Mouse (Mus musculus): ENCODE results near the gene Aqp11.

Aqp11 gene

DNA sequence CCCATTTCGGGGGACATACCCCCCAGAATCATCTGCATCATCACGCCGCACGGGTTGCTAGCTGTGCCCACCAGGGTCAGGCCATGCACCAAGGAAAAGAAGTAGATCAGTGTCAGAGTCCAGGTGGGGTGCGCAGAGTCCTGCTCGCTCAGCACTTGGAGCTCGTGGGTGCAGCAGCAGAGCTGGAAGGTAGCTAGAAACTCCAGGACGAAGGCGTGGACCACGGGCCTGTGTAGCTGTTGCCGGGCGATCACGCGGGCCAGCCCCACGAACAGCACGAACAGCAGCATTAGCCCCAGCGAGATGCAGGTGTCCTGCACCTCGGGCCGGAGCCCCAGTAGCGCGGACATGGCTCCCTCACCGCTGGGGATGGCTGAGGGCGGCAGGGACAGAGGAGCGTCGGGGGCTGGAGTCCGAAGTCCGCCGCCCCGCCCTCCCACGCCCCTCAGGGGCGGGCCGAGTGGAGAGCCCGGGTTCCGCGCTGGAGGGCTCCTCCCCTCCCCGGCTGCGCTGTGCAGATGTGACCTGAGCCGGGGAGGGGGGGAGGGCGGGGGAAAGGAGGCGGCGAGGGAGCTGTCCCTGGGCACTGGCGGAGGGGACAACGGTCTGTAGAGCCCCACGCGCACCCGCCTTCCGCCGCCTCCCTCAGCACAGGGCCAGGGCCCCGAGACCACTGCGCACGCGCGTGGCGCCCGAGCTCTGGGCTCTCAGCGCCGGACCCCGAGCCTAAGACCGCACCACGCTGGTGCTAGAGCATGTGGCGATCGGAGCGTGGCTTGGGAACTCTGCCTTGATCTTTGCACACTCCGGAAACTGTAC is at the start of gene Aqp11:
Gene Aqp11 (minus strand): TSS at position 652 of the 819 bp plus-strand sequence.
- peak; percentile 69 for DNase-seq (ENCODE audit: low read depth, low spot score)

DNA sequence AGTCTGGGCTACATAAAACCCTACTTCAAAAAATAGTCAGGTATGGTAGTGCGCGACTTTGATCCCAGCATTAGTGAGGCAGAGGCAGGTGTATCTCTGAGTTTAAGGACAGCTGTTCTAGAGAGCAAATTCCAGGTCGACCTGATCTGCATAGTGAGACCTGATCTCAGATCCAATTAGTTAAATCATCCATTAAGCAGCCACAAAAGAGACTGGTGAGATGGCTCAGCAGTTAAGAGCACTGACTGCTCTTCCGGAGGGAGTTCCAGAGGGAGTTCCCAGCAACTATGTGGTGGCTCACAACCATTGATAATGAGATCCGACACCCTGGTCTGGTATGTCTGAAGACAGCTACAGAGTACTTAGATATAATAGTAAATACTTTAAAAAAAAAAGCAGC is 45.4 kb upstream of the Aqp11 start:
- DNase-seq (ENCODE audit: low read depth, low spot score) = no peak

DNA sequence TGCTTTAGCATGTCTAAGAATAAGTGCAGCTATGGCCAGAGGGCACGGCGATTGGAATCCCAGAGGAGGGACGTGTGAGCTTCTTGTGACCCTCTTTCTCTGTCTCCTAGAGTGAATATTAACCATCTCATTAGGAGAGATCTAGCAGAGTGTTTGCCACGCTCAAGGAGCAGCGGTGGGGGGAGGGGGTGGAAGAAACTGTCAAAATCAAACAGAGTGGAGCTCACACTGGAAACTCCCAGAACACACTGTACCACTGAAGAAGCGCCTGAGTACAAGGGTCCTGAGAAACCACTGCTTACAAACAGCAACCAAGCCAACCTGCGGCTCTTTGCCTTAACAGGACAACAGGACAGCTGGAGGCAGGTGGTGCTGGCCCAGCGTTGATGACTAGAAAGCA is 43.4 kb upstream of the Aqp11 start:
- no peak for DNase-seq (ENCODE audit: low read depth, low spot score)

DNA sequence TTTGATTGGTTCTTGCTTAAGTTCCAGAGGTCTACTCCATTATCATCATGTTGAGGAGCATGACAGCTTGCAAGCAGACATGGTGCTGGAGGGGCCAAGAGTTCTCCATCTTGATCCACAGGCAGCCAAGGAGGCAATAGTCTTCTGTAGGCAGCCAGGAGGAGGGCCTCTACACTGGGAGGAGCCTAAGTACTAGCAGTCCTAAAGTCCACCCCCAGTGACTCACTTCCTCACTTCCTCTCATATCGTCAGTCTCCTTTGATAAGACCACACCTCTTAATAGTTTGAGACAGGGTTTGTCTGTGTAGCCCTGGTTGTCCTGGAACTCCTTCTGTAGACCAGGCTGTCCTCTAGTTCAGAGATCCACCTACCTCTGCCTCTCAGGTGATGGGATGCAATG is 42.7 kb upstream of the Aqp11 start:
- DNase-seq (ENCODE audit: low read depth, low spot score) = no peak

DNA sequence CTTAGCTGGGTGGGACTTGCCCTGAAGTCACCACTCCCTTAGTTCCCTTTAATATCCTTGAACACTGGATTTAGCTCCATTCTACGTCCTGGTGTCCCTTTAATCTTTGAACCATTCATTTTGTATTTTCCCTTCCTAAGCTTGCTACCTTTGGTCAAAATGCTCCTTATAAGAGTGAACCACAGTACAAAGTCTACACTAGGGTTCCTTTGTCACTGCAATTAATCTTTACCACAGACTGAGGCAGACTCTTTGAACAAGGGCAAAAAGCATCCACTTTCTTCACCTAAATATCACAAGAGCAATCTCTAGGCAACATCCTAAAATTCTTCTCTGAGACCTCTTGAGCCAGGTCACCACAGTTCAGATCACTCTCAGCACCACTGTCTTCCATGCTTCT is 42.1 kb upstream of the Aqp11 start:
- no peak for DNase-seq (ENCODE audit: low read depth, low spot score)

DNA sequence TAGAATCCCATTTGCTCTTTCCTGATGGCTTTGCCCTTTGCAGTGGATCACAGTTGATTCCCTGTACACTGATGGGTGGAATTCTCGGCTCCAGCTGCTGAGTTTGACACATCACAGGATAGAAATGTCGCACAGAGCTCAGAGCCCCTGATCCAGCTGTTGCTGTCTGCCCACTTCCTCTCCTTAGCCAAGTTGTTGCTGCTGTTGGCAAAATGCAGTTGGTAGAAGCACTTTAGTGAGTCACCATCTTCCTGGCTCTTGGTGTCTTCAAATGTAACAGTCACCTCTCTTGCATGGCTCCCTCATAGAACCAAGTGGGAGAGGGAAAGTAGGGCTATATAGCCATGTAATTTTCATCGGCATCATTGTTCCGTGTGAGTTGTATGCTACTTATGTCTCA is 39.1 kb upstream of the Aqp11 start:
- no peak for DNase-seq (ENCODE audit: low read depth, low spot score)

DNA sequence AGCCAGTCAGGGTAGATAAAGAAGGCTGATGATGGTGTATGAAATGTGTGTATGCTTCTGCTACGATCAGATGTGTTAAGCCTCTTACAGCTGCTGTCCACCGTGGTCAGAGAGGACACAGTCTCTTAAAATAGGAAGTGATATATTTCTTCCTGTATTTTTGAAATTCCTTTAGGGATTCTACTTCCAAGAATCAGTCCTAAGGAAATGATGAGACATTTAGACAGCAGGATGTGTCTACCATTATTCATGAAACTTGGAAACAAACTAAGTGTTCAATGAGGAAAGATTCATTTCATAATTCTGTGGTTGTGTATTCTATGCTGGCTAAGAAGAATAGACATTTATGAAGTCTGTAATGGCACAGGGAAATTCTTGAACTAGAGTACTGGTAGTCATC is 37.8 kb upstream of the Aqp11 start:
- no peak for DNase-seq (ENCODE audit: low read depth, low spot score)

DNA sequence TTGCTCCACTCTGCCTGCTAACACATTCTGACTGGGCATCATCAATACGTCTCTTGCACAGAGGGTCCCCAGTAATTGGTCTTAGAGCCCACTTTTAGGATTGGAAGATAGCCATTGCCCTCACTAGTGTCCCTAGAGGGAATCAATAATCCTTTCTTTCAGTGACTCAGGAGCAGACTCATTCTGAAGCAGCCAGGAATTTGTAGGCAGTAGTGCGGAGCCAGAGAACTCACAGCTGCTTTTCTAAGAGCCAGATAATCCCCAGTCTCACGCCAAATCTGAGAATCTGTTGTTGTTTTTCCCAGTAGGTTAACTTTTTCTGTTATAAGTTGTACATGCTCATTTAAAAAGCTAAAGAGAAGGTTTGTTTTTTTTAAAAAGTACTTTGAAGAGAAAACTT is 37.3 kb upstream of the Aqp11 start:
- DNase-seq (ENCODE audit: low read depth, low spot score) = no peak

DNA sequence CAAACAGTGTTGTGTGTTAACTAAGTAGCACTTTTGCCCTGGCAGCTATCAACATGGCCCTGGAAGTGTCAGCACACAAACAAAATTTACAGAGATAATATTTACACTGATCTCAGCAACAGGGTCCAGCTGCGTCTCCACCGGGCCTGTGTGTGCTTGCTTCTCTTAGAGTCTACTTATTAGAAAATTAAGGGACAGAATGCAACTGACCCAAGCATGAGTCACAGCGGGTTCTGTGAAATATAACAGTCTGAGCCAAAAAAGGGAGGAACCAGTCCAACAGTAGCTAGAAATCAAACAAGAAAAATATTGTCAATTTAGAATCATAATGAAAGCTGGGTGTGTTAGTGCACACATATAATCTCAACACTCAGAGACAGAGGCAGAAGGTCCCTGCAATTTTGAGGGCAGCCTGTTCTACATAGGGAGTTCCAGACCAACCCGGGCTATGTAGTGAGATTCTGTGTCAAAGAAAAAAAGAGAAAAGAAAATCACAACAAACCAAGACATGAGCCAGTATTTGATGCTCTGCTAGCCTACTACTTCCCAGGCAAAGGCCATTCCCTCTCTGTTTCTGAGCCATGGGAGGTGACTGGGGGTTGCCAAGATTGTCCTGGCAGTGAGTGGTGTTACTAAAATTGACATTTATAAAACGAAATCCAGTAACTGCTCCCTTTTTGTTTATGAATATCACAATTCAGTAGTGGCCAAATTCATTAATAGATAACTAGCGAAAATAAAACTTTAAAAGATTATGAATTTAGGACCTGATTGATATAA is 32.9 kb upstream of the Aqp11 start:
- DNase-seq (ENCODE audit: low read depth, low spot score) = no peak

DNA sequence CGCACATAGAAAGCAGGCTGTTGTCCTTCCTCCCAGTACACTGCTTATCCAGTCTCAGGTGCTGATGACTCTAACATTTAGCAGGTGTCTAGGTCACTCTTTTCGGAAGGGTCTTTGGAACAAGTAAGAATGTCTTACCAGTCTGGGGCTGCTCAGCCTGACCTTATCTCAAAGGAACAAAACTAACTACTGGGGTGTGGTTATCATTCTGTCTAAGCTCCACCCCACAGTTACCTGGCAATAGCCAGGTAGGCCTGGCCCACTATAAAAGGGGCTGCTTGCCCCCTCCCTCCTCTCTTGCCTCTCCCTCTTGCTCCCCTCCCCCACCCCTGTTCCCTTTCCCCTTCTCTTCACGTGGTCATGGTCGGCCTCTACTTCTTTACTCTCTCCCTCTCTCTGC is 30.9 kb upstream of the Aqp11 start:
- no peak for DNase-seq (ENCODE audit: low read depth, low spot score)

DNA sequence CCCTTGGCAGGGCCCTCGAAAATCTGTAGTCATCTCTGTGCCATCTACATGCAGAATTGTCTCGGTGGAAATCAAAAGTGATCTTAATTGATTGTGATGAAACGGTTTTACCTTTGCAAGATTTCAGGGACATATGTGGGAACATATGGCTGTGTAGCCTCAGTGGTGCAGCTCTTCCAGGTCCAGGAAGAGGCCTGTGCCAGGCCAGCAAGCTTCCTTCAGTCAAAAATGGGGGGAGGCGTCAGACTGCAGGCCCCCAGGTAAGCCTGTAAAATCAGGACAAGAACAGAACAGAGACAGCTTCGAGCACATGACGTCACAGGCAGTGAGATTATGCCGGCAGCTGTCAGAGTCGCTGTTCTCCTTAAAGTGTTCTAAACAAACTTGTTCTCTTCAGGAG is 29.8 kb upstream of the Aqp11 start:
- no peak for DNase-seq (ENCODE audit: low read depth, low spot score)

DNA sequence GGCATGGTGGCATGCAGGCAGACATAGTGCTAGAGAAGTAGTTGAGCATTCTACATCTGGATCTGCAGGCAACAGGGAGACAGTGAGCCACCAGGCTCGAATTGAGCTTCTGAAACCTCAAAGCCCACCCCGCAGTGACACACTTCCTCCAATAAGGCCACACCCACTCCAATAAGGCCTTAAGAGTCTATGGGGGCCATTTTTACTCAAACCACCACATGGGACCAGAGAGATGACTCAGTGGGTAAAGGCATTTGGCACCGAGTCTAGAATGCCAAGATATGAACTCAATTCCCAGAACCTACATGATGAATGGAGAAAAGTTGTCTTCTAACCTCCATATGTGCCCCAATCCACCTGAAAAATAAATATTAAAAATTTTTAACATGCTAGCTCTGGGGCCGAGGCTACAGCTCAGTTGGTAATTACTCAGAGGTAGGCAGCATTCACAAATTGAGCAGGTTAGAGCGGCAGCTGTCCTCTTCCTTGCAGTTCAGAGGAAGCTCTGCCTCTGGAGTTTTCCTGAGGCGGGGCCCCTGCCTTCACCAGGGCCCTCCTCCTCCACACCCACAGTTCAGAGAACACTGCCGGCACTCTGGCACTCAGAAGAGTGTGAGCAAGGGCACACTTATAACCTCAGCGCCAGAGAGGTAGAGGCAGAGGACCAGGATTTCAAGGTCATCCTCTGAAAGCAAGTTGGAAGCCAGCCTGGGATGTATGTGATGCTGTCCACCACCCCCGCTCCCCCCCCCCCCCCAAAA is 28.5 kb upstream of the Aqp11 start:
- no peak for DNase-seq (ENCODE audit: low read depth, low spot score)

DNA sequence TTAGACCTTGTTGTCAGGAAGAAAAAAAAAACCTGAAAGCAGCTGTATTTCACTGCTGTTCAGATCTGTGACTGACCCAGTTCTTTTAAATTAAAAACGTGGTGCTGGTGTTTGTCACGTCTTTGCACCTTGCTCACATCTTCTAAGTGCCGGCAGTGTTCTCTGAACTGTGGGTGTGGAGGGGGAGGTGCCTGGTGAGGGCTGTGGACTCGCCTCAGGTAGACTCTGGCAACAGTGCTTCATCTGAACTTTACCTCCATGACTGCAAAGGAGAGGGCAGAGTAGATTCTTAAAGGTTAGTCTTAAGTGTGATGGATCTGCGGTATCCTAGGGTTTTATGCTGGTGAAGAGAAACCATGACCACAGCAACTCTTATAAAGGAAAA is 27.9 kb upstream of the Aqp11 start:
- DNase-seq (ENCODE audit: low read depth, low spot score) = no peak

DNA sequence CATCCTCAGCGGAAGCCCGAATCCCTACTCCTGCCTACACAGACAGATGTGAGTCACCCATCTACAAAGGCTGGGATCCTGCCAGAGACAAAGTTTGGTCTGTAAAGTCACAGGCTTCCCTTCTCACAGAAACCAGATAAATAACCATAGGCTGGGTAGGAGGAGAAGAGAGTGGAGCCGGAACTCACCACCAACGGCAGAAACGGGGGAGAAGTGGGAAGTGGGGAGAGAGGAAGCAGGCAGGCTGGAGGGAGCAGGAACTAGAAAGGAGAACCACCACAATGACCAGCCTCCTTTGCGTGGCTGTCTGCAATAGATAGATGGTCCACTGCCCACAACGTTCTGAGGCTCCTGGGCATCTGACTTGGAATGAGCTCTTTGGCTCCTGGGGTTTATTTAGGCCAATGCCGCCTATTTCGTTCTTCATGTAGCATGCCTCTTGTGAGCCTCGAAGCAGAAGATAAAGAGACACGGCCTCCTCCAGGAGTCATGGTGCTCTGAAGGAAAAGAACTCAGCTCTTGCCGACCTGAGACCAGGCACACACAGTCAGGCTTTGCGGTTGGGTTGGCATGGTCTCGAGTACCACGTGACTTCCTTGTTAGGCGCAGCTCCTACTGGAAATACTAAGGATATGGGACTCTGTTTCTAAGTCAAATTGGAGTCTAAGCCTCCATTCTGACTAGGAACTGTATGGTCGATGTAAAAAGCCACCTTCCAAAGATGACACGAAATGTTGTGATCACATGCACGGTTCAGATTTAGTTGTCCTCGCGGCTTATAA is 27.3 kb upstream of the Aqp11 start:
- no peak for DNase-seq (ENCODE audit: low read depth, low spot score)

DNA sequence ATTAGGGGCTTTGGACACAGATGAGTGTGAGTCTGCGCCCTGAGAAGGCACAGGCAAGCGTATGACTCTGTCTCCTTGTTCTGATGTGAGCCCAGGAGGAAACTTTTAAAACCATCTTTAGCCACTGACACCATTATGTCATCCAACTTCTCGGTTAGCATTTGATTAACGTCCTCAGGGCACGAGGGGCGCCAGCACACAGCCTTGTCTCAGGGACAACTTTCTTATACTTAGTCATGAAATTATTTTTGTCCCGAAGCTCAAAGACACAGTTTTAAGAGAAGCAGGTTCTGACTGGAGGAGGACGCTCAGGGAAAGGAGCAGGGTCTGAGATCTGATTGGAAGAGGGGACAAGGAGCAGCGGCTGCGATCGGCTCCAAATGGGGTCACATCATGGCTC is 26.5 kb upstream of the Aqp11 start:
- DNase-seq (ENCODE audit: low read depth, low spot score) = no peak

DNA sequence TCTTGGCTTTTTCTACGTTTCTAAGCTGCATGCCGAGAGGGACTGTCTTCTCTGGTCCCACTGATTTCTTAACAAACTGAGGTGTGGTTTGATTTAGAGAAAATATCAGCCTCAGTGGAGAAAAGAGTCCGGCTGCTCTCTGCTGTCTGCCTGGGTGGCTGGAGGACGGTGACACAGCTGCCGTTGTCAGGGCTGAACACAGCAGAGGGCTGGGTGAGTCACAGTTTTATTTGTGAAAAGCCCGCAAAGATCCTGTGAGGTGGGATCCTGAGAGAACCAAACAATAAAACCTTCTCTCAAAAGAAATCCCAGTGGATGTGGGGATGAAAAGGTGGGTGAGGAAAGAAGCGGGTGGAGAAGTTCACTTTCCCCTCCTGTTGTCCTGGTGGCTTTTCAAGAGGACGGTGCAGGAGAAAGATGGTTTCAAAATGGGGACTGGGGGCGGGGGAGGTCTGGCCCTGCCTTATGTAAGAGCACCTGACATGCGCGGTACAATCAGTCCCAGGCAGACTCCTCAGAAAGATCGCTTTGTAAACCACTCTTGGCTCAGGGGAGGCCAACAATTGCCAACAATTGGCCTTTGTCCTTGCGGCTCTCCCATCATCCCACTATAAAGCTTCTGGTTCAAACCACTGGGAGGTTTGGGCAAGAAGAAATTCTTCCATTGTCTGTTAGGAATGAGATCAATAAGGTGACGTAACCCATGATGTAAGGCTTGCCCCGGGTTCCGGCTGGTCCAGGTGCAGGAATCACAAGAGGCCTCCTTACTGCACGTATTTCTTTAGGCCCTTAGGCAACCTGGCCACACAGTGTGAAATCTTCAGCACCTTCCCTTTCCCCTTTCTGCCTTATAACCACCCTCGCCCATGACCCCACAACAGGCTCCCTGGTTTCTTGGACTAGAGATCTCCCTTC is 19.1 kb upstream of the Aqp11 start:
- DNase-seq (ENCODE audit: low read depth, low spot score) = no peak

DNA sequence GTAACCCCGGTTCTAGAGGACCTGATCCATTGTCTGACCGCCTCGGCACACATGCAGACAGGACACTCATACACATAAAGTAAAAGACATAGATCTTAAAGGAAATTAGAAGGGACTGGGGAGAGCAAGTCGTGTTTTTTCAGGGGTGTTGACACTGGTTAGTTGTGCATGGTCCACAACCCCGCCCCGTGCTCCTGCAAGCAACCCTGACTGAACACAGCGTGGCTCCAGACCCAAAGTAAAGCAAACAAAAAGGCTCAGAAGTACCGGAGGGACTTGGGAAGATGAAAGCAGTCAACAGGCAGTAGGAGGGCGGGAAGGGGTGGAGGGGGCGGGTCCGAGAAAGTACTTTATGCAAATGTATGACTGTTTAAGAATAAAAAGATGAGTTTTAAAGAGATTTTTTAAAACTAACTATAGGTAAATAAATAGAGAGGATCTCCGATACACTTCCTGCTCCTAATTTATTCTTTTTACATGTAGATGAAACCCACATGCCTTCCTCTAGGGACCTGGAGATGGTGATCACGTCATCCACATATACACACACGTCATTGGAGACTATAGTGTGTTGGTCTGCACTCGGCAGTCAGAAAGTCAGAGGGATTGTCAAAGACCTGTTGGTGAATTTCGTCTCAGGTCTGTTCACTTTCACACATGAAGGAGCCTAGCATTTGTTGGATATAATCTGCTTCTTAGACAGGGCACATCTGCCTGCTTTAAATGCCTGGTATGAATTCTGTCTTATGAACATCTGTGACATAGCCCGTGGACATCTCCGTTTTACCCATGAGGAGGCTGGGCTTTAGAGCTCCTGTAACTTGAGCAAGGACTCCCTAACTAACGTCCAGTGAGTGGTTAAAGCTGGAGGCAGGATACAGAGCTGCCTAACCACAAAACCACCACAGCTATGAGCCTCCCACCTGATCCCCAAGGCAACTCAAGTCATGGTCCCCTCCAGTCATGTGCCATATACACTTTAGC is 11.4 kb upstream of the Aqp11 start:
- peak; percentile 77 for DNase-seq (ENCODE audit: low read depth, low spot score)

DNA sequence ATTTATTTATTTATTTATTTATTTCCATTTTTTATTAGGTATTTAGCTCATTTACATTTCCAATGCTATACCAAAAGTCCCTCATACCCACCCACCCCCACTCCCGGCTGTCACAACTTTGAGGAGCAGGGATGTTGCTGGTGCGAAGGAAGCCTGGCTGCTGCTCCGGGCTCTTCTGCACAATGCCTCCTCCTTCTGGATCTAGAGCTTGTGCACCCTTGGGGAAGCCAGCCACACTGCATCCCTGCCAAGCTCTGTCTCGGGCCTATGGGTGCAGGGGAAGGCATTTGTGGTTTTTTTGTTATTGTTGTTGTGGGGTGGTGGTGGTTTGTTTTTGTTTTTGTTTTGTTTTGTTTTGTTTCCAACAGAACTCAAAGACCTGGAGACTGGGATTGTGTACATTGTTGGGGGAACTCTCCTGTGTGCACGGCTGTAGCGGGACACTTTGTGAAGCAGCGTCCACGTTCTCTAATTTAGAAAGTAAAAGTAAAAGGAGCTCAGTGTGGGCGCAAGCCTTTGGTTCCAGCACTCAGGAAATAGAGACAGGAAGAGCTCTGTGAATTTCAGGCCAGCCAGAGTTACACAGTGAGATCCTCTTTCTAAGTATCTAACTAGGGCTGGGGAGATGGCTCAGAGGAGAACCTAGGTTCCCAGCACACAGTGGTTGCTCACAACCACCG is 10.6 kb upstream of the Aqp11 start:
- peak; percentile 68 for DNase-seq (ENCODE audit: low read depth, low spot score)

All from CD4-positive, CD25-positive, alpha-beta regulatory T cell, adult 2 months (primary cell).